Mouse (Mus musculus) hindlimb bud, embryonic 11.5 days (tissue): ENCODE data around the gene Nhlrc2.
A peak's percentile ranks its signal among the peaks of the same experiment; 100 is the strongest.
"Not testable (repeated sequence)": the region's sequence is repeated elsewhere in the genome, so short reads cannot be mapped to it uniquely, and the experiment has no call there.

Experiments used
- DNase-seq: peaks from one replicate; pipeline ENCODE4 v3.0.0-alpha.2; 2012; ENCODE audit warnings: low read depth, low spot score; ENCODE audit errors: extremely low spot score

Gene Nhlrc2

GRCm38 (mm10) chr19:56548230-56549032 lies at the start of gene Nhlrc2:
TSS of gene Nhlrc2 (plus strand) at chr19:56548261.
- peak; percentile 35 for DNase-seq

- not testable (repeated sequence) for DNase-seq
These were observed 45.0 kb upstream of the Nhlrc2 start for GRCm38 (mm10) chr19:56503069-56503468.

- not testable (repeated sequence) for DNase-seq
These were observed 44.5 kb upstream of the Nhlrc2 start for GRCm38 (mm10) chr19:56503525-56503924.

DNA sequence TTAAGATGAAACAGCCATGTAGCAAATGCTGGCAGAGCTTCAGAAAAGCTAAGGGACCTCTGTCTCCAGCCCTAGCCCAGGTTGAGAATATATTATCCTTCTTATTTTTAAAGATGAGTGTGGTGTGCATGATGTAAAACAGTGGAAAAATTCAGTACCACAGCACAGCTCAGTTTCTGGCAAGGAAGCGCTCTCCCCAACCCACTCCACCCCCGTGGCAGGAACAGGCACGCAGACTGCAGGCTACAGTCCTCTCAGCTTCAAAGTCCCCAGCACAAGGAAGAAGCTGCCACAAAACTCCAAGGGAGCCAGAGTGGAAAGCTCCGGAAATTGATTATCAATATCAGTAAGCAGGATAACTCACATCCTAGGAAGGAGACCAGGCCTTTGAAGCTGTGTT lies 36.9 kb upstream of the Nhlrc2 start:
- DNase-seq: not testable (repeated sequence)

DNA sequence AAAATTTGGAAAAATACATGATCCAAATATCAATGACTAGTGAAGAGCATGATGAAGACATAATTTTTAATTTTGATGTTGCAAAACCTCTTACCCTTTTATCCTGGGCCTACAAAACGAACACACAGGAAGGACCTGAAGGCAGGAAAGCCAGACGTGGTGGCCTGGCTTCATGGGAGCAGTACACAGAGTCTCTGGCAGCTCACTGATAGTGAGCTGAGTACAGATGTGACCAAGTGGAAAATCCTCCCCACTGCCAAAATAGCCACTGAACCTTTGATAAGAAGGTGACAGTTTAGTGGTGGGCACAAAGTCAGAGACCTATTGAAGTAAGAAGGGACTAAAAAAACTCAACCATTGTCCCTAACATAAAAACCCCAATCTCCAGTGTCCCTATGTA lies 34.5 kb upstream of the Nhlrc2 start:
- DNase-seq: not testable (repeated sequence)

DNA sequence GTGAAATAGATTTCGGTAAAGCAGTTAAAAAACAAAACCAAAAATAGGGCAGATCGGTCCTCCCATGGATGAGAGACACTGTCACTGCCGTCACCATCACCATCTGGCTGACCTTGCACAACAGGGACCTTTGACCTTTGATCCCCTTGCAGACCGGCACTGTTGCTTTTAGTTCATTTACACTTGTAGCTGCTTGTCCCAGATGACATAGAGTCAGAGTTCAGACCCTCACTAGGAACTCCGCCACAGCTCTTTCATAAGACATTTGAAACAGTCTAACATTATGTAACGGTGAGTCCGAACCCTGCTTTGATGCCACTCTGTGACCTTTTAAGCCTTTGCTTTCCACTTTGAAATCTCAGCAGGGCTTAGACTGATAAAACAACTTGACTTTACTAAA lies 28.7 kb upstream of the Nhlrc2 start:
- DNase-seq: not testable (repeated sequence)

DNA sequence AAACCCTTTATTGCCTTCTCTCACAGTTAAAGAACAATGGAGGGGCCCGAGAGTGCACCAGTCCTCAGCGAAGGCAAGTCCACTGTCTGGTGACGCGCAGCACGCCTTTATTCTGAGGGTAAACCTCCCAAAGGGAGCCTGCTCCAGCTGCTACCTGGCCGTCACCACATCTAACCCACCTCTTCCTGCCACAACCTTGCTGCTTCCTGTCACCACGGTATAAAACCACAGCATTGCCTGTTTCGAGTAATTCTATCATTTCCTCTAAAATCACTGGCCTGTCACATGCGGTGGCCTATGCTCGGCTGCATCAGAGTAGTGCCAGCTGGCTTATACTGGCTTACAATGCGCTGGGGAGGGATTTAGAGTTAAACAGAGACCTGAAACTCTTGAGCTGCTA lies 17.5 kb upstream of the Nhlrc2 start:
- DNase-seq: not testable (repeated sequence)

DNA sequence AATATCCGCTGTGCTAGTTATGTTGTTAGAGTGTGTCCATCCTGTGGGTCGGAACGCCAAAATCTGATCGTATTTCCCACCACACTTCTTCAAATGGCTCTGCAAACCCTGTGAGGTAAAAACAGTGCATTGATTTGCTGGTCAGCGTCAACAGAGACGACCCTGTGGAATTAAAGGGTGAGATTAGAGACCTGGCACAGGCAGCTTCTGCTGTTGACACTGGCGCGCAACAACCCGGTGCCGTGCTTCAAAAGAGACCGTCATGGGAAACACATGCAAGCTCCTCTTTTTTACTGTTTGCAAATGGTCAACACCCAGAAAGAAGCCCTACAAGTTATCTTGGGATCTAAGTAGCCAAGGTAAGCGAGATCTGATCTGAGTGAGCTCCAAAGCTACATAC lies 16.8 kb upstream of the Nhlrc2 start:
- DNase-seq: no peak

DNA sequence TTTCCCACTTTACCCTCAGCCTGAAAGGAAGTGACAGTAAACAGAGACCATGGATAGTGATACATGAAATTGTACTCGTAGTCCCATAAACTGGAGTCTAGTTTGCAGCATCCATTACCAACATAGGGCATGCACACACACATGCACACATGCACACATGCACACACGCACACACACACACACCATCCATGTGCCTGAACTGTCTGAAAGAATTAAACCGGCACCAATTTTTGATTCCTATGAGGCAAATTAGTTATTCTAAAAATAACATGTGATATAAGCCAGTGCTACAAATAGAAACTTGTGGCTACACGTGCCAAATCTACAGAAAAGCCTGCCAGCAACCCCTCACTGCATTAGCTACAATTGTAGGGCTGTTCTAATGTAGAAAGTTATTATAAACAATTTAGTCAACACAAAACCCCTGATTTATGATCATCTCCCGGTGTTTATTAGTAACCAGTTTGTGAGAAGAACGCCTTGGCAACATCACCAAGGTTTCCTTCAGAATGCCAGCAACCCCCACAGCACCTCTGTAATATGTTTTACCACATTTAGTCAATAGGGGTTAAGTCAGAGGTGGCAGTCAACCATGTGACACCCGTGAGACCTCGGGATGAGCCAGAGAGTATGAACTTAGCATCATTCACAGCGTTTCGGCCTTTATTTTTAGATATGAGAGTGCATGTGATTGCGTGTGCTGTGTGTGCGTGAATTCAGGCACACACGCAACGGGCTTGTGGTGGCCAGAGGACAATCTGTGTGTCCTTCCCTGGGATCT lies 14.6 kb upstream of the Nhlrc2 start:
- no peak for DNase-seq

- no peak for DNase-seq
These were observed 13.7 kb upstream of the Nhlrc2 start for GRCm38 (mm10) chr19:56534337-56534736.

GRCm38 (mm10) chr19:56535064-56535463 lies 13.0 kb upstream of the Nhlrc2 start:
- DNase-seq: no peak

- no peak for DNase-seq
These were observed 12.3 kb upstream of the Nhlrc2 start for GRCm38 (mm10) chr19:56535765-56536164.

DNA sequence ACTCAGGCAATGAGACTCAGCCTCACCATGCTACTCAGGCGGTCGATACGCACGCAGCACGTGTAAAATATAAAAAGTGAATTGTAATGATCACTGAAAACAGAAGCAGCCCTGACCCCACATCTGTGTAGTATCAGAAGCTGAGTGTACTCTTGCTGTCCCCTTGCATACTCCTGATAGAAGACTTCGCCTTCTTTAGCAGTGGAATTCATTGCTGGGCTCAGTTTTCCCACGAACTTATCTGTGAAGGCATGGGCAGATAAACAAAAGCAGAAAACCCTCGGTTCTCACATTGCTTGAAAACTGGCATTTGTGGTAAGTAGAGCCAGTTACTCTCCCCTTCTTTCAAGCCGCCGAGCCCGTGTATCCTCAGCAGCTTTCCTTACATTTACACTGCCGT lies 4.7 kb upstream of the Nhlrc2 start:
- no peak for DNase-seq

DNA sequence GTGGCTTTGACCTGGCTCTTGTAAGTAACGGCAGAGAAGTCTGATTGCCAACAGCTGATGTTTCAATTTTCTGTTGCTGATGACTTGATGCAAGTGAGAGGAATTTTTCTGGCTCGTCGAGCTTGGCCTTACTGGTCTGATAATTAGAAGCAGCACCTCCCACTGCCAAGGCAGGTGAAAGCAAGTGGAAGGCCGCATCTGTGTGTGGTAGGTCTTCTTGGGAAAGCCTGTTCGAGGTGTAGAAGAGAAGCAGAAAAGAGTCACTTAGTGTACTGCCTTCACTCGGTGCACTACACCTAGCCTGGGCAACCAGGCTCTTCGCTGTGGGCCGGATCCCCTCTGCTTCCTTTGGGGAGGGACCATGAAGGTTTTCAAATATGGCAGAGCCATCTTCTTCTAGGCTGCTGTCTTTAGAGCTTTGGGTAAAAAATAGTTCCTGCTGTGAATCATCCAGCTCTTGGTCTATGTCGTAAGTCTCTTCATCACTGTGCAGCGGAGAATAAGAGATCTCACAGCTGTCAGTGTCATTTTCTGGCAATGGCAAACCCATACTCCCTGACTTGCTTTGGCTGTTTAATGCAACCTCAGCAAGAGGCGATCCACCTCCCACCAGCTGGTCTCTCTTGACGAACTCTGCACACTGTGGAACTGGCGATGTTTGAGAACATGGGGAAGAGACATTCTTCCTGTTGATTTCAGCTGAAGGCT lies 3.2 kb upstream of the Nhlrc2 start:
- no peak for DNase-seq

DNA sequence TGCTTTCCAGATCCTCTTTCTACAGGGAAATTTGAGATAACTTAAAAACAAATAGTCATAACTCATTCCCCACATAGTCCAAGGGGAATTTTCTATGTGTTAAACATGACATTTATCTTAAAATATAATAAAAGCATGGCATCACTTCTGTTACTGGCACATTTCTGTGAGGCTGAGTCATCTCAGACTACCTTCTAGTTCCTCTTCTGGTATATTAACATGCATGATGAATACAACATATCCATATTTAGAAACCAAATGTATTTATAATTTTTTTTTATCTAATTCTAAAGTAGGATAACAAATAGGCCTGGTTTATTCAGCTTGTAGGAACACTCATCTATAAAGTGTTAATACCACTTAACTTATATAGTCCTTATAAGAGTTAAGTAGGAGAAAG lies 2.0 kb upstream of the Nhlrc2 start:
- DNase-seq: no peak

DNA sequence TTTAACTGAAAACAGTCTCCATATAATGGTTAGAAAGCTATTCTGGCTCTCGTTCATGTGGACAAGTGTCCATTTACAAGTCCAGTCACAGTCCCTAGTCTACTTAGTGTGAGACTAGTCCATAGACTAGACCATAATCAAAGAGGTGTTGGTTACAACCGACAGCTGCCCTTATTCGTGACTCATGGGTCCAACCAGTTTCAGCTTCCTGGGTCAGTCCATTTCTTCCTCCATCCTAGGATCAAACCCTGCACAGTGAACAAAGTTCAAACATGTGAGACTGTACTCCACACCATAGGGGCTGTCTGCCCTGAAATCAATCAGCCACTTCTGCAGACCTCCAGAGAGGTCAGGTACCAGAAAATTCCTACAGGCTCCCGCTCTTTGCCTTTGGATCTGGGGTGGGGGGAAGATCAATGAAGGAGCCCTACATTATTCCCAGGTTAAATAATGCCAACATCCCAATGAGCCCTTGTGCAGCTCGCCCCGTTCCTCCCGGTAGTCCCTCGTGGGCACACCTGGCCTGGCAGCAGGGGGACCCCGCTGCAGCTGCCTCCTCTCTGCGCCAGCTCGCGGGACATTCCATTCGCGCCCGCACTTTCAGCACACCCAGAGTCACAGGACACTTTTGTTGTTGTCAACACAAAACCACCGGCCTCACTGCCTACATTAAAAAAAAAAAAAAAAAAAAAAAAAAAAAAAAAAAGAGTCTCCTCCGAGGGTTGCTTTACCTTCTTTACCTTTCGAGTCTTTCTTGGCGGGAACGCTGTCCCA lies 418 bp upstream of the Nhlrc2 start, which contains the start of gene Dclre1a:
Gene Dclre1a, minus strand, starts transcription at position 767 of the 774 bp plus-strand sequence.
- no peak for DNase-seq

- peak; percentile 30 for DNase-seq
These were observed 1.1 kb downstream of the Nhlrc2 start for GRCm38 (mm10) chr19:56549033-56549680.

DNA sequence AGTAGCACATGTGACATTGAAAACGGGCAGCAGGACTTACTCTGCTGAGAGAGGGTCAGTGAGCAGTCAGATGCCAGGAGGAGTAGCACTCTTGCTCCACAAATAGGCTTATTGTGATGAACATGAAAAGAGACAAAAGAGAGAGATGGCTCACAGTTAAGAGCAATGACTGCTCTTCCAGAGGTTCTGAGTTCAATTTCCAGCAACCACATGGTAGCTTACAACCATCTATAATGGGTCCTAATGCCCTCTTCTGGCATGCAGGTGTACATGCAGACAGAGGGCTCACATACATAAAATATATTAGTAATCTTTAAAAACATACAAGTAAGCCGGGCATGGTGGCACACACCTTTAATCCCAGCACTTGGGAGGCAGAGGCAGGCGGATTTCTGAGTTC lies 5.1 kb downstream of the Nhlrc2 start:
- no peak for DNase-seq

DNA sequence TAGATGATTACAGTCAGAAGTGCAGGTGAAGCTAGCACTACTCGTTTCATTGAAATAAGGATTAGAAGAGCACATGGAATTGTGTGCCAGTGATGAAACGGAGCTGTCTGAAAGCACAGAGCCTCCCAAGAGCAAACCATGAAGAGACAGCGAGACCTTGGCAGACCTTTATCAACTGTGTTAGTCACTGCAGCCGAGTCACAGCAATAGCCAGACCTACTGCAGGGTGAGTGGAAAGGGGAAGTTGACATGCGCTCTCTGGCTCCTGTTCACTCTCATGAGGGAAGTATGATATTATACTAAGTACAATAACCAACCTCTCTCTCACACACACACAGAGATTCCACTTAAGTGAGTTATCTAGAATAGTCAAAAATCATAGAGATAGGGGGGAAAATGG lies 7.9 kb downstream of the Nhlrc2 start:
- no peak for DNase-seq

GRCm38 (mm10) chr19:56562433-56563138 lies 14.5 kb downstream of the Nhlrc2 start:
- no peak for DNase-seq
